Mouse (Mus musculus) C2C12 (cell line): ENCODE measurements around the gene Eno1. TPM values are rescaled to one million over a fixed set of nuclear protein-coding genes. Genes with fewer than 3 reads are reported as not detected.
A peak's percentile ranks its signal among the peaks of the same experiment; 100 is the strongest.

Experiments used
- H3K27me3 ChIP-seq: one replicate; pipeline ENCODE4 v1.6.1; 2011; ENCODE audit not compliant: control insufficient read depth, insufficient read depth, insufficient read length
- H3K36me3 ChIP-seq: one replicate; pipeline ENCODE4 v1.6.1; 2011; ENCODE audit not compliant: control insufficient read depth, insufficient read depth
- H3K4me3 ChIP-seq: one replicate; pipeline ENCODE4 v1.5.1; 2011; ENCODE audit warnings: mild to moderate bottlenecking, control low read depth; ENCODE audit not compliant: poor library complexity, insufficient read depth, severe bottlenecking
- H3K79me2 ChIP-seq: one replicate; pipeline ENCODE4 v1.6.1; 2011; ENCODE audit not compliant: control insufficient read depth, insufficient read depth
- H3K79me3 ChIP-seq: one replicate; pipeline ENCODE4 v1.6.1; 2011; ENCODE audit warnings: low read depth, control low read depth
- H3ac ChIP-seq: one replicate; pipeline ENCODE3; 2011; ENCODE audit warnings: low read depth; ENCODE audit not compliant: control insufficient read depth, insufficient read length
- CEBPB ChIP-seq: IDR thresholded peaks from one replicate; pipeline ENCODE4 v1.6.1; 2011; ENCODE audit warnings: low read depth, mild to moderate bottlenecking, control low read depth, moderate library complexity
- CTCF ChIP-seq: IDR thresholded peaks from one replicate; pipeline ENCODE4 v1.5.1; 2011; ENCODE audit not compliant: control insufficient read depth, insufficient read depth, insufficient read length
- FOSL1 ChIP-seq: IDR thresholded peaks from one replicate; pipeline ENCODE4 v1.8.0; 2011; ENCODE audit warnings: mild to moderate bottlenecking, low read length; ENCODE audit not compliant: poor library complexity, insufficient read depth, severe bottlenecking
- MAX ChIP-seq: IDR thresholded peaks from one replicate; pipeline ENCODE4 v1.6.1; 2011; ENCODE audit warnings: mild to moderate bottlenecking, control low read depth
- MYOD1 ChIP-seq: IDR thresholded peaks from one replicate; pipeline ENCODE4 v1.6.1; 2011; ENCODE audit warnings: low read depth; ENCODE audit not compliant: control insufficient read depth, insufficient read length
- MYOG ChIP-seq: IDR thresholded peaks from one replicate; pipeline ENCODE4 v1.6.1; 2011; ENCODE audit not compliant: control insufficient read depth, insufficient read length; ENCODE audit errors: extremely low read depth
- USF1 ChIP-seq: IDR thresholded peaks from one replicate; pipeline ENCODE4 v1.6.1; 2011; ENCODE audit warnings: low read depth, mild to moderate bottlenecking, control low read depth, moderate library complexity
- polyA plus RNA-seq: library from polyadenylated mRNA; unstranded; fragments of >200 nt; fragmentation: generic; extraction: Trizol; gene quantifications from one replicate; pipeline ENCODE4 v1.2.1, GENCODE M21; 2012; ENCODE audit warnings: missing spikeins

The Eno1 gene
- polyA plus RNA-seq, 1 experiment = 1,471 TPM

GRCm38 (mm10) chr4:150249731-150250270 lies 13.3 kb downstream of the Eno1 start:
- Histone ChIP-seq H3K27me3 (no peaks in the 10 kb centered on the region), H3K79me2 (peaks cover 10% of the 10 kb centered on the region), H3K79me3 (peaks cover under 1% of the 10 kb centered on the region), H3ac (no peak overlapping the region), H3K36me3 (peaks cover 74% of the 10 kb centered on the region), H3K4me3 (no peak overlapping the region)
- peak; percentile 39 for TF ChIP-seq CEBPB
- no peak for TF ChIP-seq MAX

DNA sequence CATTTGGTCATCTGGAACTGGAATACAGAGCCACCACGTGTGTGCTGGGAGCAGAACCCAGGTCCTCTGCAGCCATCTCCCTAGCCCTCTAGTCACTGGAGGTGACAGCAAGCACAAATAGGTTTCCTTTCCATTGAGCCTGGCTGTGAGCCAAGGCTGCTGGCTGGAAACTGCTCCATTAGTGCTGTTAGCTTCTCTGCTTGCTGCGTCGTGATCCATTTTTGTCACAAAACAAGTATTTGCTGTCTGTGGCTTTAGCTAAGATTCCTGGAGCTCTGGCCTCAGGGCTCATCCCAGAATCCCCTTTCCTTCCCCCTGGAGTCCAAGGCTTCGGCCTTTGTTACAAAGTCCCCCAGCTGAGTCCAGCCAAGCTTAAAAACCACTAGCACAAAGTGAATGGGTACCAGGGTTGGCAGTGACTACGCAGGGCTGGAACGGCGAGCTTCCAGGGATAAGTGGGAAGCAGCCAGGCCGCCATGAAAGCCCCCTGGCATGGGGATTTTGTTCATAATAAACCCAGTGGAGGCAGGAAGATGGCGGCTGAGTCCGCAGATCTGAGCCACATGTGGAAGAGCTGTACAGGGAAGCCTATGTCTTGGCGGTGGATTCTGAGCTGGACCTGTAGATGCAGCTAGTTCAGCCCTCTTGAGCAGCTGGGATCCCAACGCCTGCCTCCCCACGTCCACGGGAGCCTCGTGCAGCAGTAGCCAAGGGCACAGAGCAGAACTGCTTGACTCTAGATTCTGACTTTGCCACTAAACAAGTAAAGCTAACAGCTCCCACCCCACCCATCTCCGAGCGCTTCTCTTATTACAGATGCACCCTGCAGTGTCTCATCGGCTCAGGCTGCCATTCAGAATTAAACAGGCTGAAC lies 14.3 kb downstream of the Eno1 start:
- no peak for TF ChIP-seq CTCF
- TF ChIP-seq MYOD1 = no peak
- no peak for TF ChIP-seq USF1
- no peak for TF ChIP-seq CEBPB
- TF ChIP-seq FOSL1 = no peak
- no peak for TF ChIP-seq MYOG
- TF ChIP-seq MAX = no peak
- no peaks in the 10 kb centered on the region for H3K79me3 ChIP-seq
- H3K4me3 ChIP-seq = no peak overlapping the region
- H3ac ChIP-seq = no peak overlapping the region
- H3K79me2 ChIP-seq = peaks cover 7% of the 10 kb centered on the region
- H3K27me3 ChIP-seq = no peaks in the 10 kb centered on the region
- H3K36me3 ChIP-seq = peaks cover 67% of the 10 kb centered on the region

GRCm38 (mm10) chr4:150254416-150254815 lies 17.9 kb downstream of the Eno1 start:
- Histone ChIP-seq H3K79me3 (no peaks in the 10 kb centered on the region), H3ac (no peak overlapping the region), H3K4me3 (no peak overlapping the region), H3K27me3 (no peaks in the 10 kb centered on the region), H3K79me2 (no peaks in the 10 kb centered on the region), H3K36me3 (peaks cover 35% of the 10 kb centered on the region)
- TF ChIP-seq CTCF = no peak
- TF ChIP-seq MYOG = no peak
- TF ChIP-seq USF1 = no peak
- no peak for TF ChIP-seq MAX
- TF ChIP-seq CEBPB = no peak

DNA sequence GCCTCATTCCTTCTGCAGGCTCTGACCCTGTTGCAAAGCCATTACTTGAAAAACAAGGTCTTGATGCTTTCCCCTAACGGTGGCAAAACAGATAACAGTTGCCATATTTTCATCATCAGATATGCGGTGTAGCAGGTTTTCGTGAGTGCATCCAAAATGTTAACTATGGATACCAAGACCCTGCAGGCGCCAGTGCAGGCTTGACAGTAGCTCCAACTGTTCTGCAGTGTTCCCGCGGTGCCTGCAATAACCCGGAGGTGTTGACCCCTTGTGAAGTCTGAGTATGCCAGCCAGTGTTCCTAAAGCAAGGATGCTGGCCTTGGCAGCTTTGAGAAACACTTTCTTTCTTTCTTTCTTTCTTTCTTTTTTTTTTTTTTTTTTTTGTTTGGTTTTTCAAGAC lies 18.7 kb downstream of the Eno1 start:
- Histone ChIP-seq H3ac (no peak overlapping the region), H3K79me2 (no peaks in the 10 kb centered on the region), H3K36me3 (peaks cover 27% of the 10 kb centered on the region), H3K27me3 (no peaks in the 10 kb centered on the region), H3K4me3 (no peak overlapping the region), H3K79me3 (no peaks in the 10 kb centered on the region)
- TF ChIP-seq MAX = no peak
- TF ChIP-seq CEBPB = no peak
- TF ChIP-seq FOSL1 = no peak
- no peak for TF ChIP-seq MYOD1
- TF ChIP-seq USF1 = no peak
- TF ChIP-seq MYOG = no peak
- no peak for TF ChIP-seq CTCF

- H3K36me3 ChIP-seq = peaks cover 8% of the 10 kb centered on the region
- TF ChIP-seq CTCF = peak; percentile 63
- TF ChIP-seq USF1 = no peak
- no peaks in the 10 kb centered on the region for H3K79me3 ChIP-seq
- H3K79me2 ChIP-seq = no peaks in the 10 kb centered on the region
- H3ac ChIP-seq = no peak overlapping the region
- H3K4me3 ChIP-seq = no peak overlapping the region
- H3K27me3 ChIP-seq = no peaks in the 10 kb centered on the region
These were observed 21.0 kb downstream of the Eno1 start for GRCm38 (mm10) chr4:150257252-150258204.

GRCm38 (mm10) chr4:150258388-150258787 lies 21.9 kb downstream of the Eno1 start:
- Histone ChIP-seq H3K36me3 (peaks cover 3% of the 10 kb centered on the region), H3K27me3 (no peaks in the 10 kb centered on the region), H3K4me3 (no peak overlapping the region), H3ac (no peak overlapping the region), H3K79me3 (no peaks in the 10 kb centered on the region), H3K79me2 (no peaks in the 10 kb centered on the region)
- TF ChIP-seq MYOG = no peak
- no peak for TF ChIP-seq CEBPB
- no peak for TF ChIP-seq FOSL1
- no peak for TF ChIP-seq MYOD1
- no peak for TF ChIP-seq MAX
- no peak for TF ChIP-seq USF1
- no peak for TF ChIP-seq CTCF
